Mouse (Mus musculus): Measurements from ENCODE around the gene Gm29797. TPM values are rescaled to one million over a fixed set of nuclear protein-coding genes. Genes with fewer than 3 reads are reported as not detected.

The Gm29797 gene
- total and polyA plus RNA-seq, 3 experiments: 0.34 TPM; not detected in 2

DNA sequence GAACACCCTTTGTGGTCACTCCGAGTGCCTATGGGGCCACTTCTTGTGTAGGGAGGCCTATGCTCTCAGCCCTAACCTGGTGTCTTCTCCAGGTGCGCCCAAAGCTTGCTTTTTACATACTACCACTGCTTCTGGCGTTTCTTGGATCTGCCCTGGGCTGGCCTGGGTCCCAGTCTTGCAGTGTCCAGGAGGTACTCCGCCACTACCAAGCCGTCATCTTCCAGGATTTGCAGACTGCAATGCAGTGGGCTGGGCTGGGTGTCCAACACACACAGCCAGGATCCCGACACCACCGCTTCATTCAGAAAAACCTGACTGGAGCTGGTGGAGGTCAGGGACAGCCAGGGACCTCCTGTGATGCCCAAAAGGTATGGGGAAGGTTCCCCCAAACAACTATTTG lies 1.7 kb downstream of the Gm29797 start:
- dilution Hi-C loops (cut with MboI; ENCODE audit: extremely low pct_ligation_motif_present, extremely low pct_unique_long_range_greater_than_20kb, low sequenced_read_pairs) (no loop called here), in situ Hi-C loops (cut with MboI; ENCODE audit: low pct_ligation_motif_present, low pct_unique_long_range_greater_than_20kb, low sequenced_read_pairs) (no loop called here)
- H3K9me3 ChIP-seq (replicated peaks; ENCODE audit: low read length): no peaks in the 10 kb centered on the region
- no peak overlapping the region for H3K27ac ChIP-seq (ENCODE audit: insufficient read depth, low read depth)
- no peak overlapping the region for H3K4me3 ChIP-seq (replicated peaks in 1 of 3; ENCODE audit: low read depth in 2 of 3, low read length in 2 of 3, poor library complexity in 1 of 3)
- H3K9ac ChIP-seq (ENCODE audit: insufficient read depth, low read depth): no peak overlapping the region
- no peak for DNase-seq (ENCODE audit: extremely low read depth)
- H3K4me1 ChIP-seq (ENCODE audit: control insufficient read depth in 1 of 2, insufficient read depth in 2 of 2): peaks cover 6 to 21% of the 10 kb centered on the region in 2 experiments; a peak in 3 of 4 replicates
- H3K4me2 ChIP-seq (ENCODE audit: insufficient read depth, low read depth, poor library complexity, severe bottlenecking): no peak overlapping the region
- no peaks in the 10 kb centered on the region for H3K27me3 ChIP-seq (replicated peaks)
- H3K36me3 ChIP-seq (replicated peaks in 1 of 2; ENCODE audit: control insufficient read depth in 1 of 2, insufficient read depth in 1 of 2, low read length in 1 of 2): peaks cover 28 to 56% of the 10 kb centered on the region in 2 experiments
- no peak for TF ChIP-seq USF1 (IDR thresholded peaks at IDR 0.05; ENCODE audit: low read depth, low read length)
- no peak for TF ChIP-seq RCOR1 (conservative IDR thresholded peaks at IDR 0.05; ENCODE audit: low read depth, low read length)
- TF ChIP-seq JUN (IDR thresholded peaks at IDR 0.05; ENCODE audit: insufficient read depth, low read depth, low read length): no peak
- TF ChIP-seq MYC (IDR thresholded peaks at IDR 0.05; ENCODE audit: low read depth, low read length): no peak
- no peak for TF ChIP-seq HCFC1 (IDR thresholded peaks at IDR 0.05; ENCODE audit: low read depth, low read length)
- TF ChIP-seq MAZ (IDR thresholded peaks at IDR 0.05; ENCODE audit: low read depth, low read length): no peak
- TF ChIP-seq PAX5 (IDR thresholded peaks at IDR 0.05; ENCODE audit: low read length): no peak
- TF ChIP-seq CTCF (conservative IDR thresholded peaks at IDR 0.05 in 1 of 2, IDR thresholded peaks at IDR 0.05 in 1 of 2; ENCODE audit: low read depth in 2 of 2, low read length in 2 of 2): no peak
- no peak for TF ChIP-seq USF2 (conservative IDR thresholded peaks at IDR 0.05; ENCODE audit: low read depth, low read length)
- no peak for TF ChIP-seq GABPA (IDR thresholded peaks at IDR 0.05; ENCODE audit: insufficient replicate concordance, low read depth, low read length)
- no peak for TF ChIP-seq CHD2 (IDR thresholded peaks at IDR 0.05; ENCODE audit: low read length)
- H3K79me2 ChIP-seq (replicated peaks; ENCODE audit: control insufficient read depth, extremely low read depth, insufficient read depth, poor library complexity, severe bottlenecking): no peaks in the 10 kb centered on the region

DNA sequence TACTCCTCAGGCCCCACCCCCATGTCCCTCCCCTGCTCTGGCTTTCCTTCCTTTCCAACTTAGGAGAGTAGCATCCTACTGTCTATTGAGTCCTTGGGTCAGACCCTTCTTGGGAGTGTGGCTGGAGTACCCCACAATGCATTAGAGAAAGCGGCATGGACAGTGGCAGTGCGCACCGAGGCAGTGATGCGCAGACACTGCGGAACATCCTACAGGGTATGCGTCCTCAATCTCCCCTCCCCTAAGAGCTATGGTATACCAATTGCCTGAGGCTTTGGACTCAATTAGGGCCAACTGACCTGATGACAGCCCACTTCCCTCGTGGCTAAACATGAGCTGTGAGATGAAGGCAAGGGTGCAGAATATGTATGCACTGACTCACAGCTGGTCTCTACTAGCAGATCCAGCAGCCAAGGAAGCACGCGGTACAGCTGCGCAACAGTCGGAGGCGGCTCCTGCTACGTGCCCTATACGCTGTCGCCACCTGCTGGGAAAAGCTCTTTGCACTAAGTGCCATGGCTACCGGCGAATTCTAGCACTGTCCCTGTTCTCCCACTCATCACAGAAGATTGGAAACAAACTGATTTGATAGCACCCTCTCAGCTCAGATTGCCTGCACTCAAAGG lies 2.2 kb downstream of the Gm29797 start:
- no peak overlapping the region for H3K4me2 ChIP-seq (ENCODE audit: insufficient read depth, low read depth, poor library complexity, severe bottlenecking)
- peaks cover 6 to 27% of the 10 kb centered on the region in 2 experiments; a peak in 3 of 4 replicates for H3K4me1 ChIP-seq (ENCODE audit: control insufficient read depth in 1 of 2, insufficient read depth in 2 of 2)
- in situ Hi-C loops (cut with MboI; ENCODE audit: low pct_ligation_motif_present, low pct_unique_long_range_greater_than_20kb, low sequenced_read_pairs): no loop called here
- TF ChIP-seq NELFE (IDR thresholded peaks at IDR 0.05; ENCODE audit: low read depth, low read length) (no peak), POLR2A (IDR thresholded peaks at IDR 0.05; ENCODE audit: low read depth, low read length) (no peak), NRF1 (IDR thresholded peaks at IDR 0.05; ENCODE audit: low read depth, low read length) (no peak), ZKSCAN1 (IDR thresholded peaks at IDR 0.05; ENCODE audit: borderline replicate concordance, low read depth, low read length) (no peak), CTCF (conservative IDR thresholded peaks at IDR 0.05 in 1 of 2, IDR thresholded peaks at IDR 0.05 in 1 of 2; ENCODE audit: low read depth in 2 of 2, low read length in 2 of 2) (no peak), POLR2AphosphoS2 (IDR thresholded peaks at IDR 0.05; ENCODE audit: low read depth, low read length) (no peak), ZC3H11A (IDR thresholded peaks at IDR 0.05; ENCODE audit: low read depth, low read length) (no peak), JUND (conservative IDR thresholded peaks at IDR 0.05; ENCODE audit: low read depth, low read length) (no peak), HCFC1 (IDR thresholded peaks at IDR 0.05; ENCODE audit: low read depth, low read length) (no peak), UBTF (IDR thresholded peaks at IDR 0.05; ENCODE audit: low read depth, low read length) (no peak), MAZ (IDR thresholded peaks at IDR 0.05; ENCODE audit: low read depth, low read length) (no peak), CHD1 (IDR thresholded peaks at IDR 0.05; ENCODE audit: low read depth, low read length) (no peak), MXI1 (IDR thresholded peaks at IDR 0.05; ENCODE audit: low read depth, low read length) (no peak), RCOR1 (conservative IDR thresholded peaks at IDR 0.05; ENCODE audit: low read depth, low read length) (no peak)
- no peaks in the 10 kb centered on the region for H3K9me3 ChIP-seq (replicated peaks; ENCODE audit: low read length)
- dilution Hi-C loops (cut with MboI; ENCODE audit: extremely low pct_ligation_motif_present, extremely low pct_unique_long_range_greater_than_20kb, low sequenced_read_pairs): no loop called here
- H3K27ac ChIP-seq (ENCODE audit: insufficient read depth, low read depth): no peak overlapping the region
- peak; percentile 15 for DNase-seq (ENCODE audit: extremely low read depth)
- H3K9ac ChIP-seq (ENCODE audit: insufficient read depth, low read depth): no peak overlapping the region
- no peak overlapping the region for H3K4me3 ChIP-seq (replicated peaks in 1 of 3; ENCODE audit: low read depth in 2 of 3, low read length in 2 of 3, poor library complexity in 1 of 3)
- no peaks in the 10 kb centered on the region for H3K79me2 ChIP-seq (replicated peaks; ENCODE audit: control insufficient read depth, extremely low read depth, insufficient read depth, poor library complexity, severe bottlenecking)
- H3K27me3 ChIP-seq (replicated peaks): no peaks in the 10 kb centered on the region
- peaks cover 23 to 51% of the 10 kb centered on the region in 2 experiments for H3K36me3 ChIP-seq (replicated peaks in 1 of 2; ENCODE audit: control insufficient read depth in 1 of 2, insufficient read depth in 1 of 2, low read length in 1 of 2)
